Mouse (Mus musculus) spleen, postnatal 0 days (tissue): ENCODE data around the gene Srsf11. TPM values are rescaled to one million over a fixed set of nuclear protein-coding genes. Genes with fewer than 3 reads are reported as not detected.

ENCODE experiments used
- polyA plus RNA-seq: library from polyadenylated mRNA; unstranded; fragments of >200 nt; fragmentation: Nextera tagmentation; extraction: Ambion mirVana; gene quantifications from 2 replicates; pipeline ENCODE4 v1.2.1, GENCODE M21; 2015

The Srsf11 gene
- 194 and 199 TPM in 2 replicates for polyA plus RNA-seq

GRCm38 (mm10) chr3:158036329-158036988 lies at the start of gene Srsf11, which contains the start of gene Lrrc40:
Gene Srsf11, minus strand, starts transcription at chr3:158036639.
Gene Lrrc40, plus strand, starts transcription at chr3:158036662.

Other genes starting within 250 kb of the Srsf11 start
- 0.82 and 0.99 TPM in 2 replicates for gene Cth, start 111.6 kb downstream of the Srsf11 start, polyA plus RNA-seq
- gene Ankrd13c, start 89.4 kb downstream of the Srsf11 start, polyA plus RNA-seq, result 12.6 and 13.0 TPM in 2 replicates
- gene Lrrc40, start within 50 bp of the Srsf11 start, polyA plus RNA-seq, result 28.6 and 30.3 TPM in 2 replicates